Mouse (Mus musculus): ENCODE measurements around the gene Paqr9. TPM values are rescaled to one million over a fixed set of nuclear protein-coding genes. Genes with fewer than 3 reads are reported as not detected.

The Paqr9 gene
- polyA plus RNA-seq, 1 experiment from 2014 or later = 0.03 TPM

DNA sequence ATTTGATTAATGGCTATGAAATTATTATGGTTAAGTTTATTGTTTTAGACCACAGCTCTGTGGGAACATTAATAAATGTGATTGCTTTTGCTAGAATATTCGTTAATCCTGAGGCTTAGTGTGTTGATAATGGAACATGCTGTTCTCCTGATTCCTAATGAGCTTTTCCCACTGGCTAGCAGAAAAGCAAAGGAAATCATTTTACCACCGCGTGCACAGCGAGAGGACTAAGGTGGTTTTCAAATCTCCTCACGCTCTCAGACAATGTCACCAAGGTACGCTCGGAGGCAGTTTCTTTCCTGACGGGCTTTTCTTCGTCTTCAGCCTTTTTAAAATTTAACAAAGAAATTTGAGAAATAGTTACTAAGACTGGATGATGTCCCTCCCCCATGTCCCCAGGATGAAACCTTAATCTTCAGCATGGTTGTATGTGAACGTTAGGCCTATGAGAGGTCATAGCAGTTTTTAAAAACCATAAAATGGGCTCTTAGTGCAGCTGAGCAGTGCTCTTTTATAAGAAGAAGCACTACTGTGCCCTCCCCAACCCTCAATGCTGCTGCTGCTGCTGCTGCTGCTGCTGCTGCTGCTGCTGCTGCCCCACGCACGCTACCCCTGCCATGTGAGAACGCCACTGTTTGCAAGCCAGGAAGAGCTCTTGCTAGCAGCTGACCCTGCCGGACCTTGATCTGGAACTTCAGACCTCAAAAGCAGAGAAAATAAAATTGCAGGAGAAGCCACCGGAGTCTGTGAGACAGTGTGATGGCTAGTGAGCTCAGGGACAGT is 17.6 kb upstream of the Paqr9 start:
- ATAC-seq (ENCODE audit: low read depth) = no peak
- Histone ChIP-seq H3K9me3 (ENCODE audit: control insufficient read depth, low read length) (no peaks in the 10 kb centered on the region), H3K4me3 (ENCODE audit: low read length) (no peak overlapping the region), H3K27me3 (ENCODE audit: control insufficient read depth, insufficient read depth, low read depth, low read length) (no peaks in the 10 kb centered on the region; the same call in 1 of the 2 replicates), H3K9ac (ENCODE audit: low read length) (no peak overlapping the region), H3K36me3 (ENCODE audit: control insufficient read depth, insufficient read depth, low read length) (no peaks in the 10 kb centered on the region), H3K4me2 (ENCODE audit: low read depth, low read length) (no peak overlapping the region), H3K4me1 (replicated peaks; ENCODE audit: control insufficient read depth, insufficient read depth, low read length) (no peaks in the 10 kb centered on the region), H3K27ac (ENCODE audit: low read length) (no peak overlapping the region)
- 75% methylated on average over 15 of the region's 15 CpGs for WGBS

DNA sequence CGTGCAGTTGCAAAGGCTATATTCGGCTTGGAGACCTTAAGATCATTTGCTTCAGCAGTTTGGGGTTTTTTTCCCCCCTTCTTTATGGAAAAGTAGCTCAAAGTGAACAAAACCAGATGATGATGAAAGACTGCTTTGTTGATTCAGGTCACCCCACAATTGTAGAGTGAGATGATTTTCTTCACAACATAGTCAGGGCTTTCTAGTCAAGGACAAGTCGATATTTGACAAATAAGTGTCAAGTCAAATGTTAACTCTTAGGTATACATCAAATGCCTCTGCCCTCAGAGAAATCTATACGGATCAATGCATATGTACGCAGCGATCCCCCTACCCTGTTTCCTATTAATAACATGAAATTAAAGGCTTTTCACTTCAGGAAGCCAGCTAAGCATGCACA is 17.0 kb upstream of the Paqr9 start:
- no peak for ATAC-seq (ENCODE audit: low read depth)

GRCm38 (mm10) chr9:95544598-95544997 is 14.9 kb upstream of the Paqr9 start:
- no peak for ATAC-seq (ENCODE audit: low read depth)

More for the DNA sequence above, 17.0 kb upstream of the Paqr9 start:
- Histone ChIP-seq H3K27ac (ENCODE audit: low read length) (no peak overlapping the region), H3K4me2 (ENCODE audit: low read depth, low read length) (no peak overlapping the region), H3K9ac (ENCODE audit: low read length) (no peak overlapping the region), H3K27me3 (ENCODE audit: control insufficient read depth, insufficient read depth, low read depth, low read length) (no peaks in the 10 kb centered on the region; the same call in 1 of the 2 replicates), H3K4me3 (ENCODE audit: low read length) (no peak overlapping the region), H3K4me1 (replicated peaks; ENCODE audit: control insufficient read depth, insufficient read depth, low read length) (no peaks in the 10 kb centered on the region), H3K9me3 (ENCODE audit: control insufficient read depth, low read length) (no peaks in the 10 kb centered on the region), H3K36me3 (ENCODE audit: control insufficient read depth, insufficient read depth, low read length) (no peaks in the 10 kb centered on the region)
- 67% methylated on average over 6 of the region's 6 CpGs for WGBS

GRCm38 (mm10) chr9:95546679-95547078 is 12.8 kb upstream of the Paqr9 start:
- Histone ChIP-seq H3K9ac (ENCODE audit: low read length) (no peak overlapping the region), H3K4me2 (ENCODE audit: low read depth, low read length) (no peak overlapping the region), H3K36me3 (ENCODE audit: control insufficient read depth, insufficient read depth, low read length) (no peaks in the 10 kb centered on the region), H3K9me3 (ENCODE audit: control insufficient read depth, low read length) (no peaks in the 10 kb centered on the region), H3K27ac (ENCODE audit: low read length) (no peak overlapping the region), H3K27me3 (ENCODE audit: control insufficient read depth, insufficient read depth, low read depth, low read length) (no peaks in the 10 kb centered on the region; the same call in 1 of the 2 replicates), H3K4me1 (replicated peaks; ENCODE audit: control insufficient read depth, insufficient read depth, low read length) (no peaks in the 10 kb centered on the region), H3K4me3 (ENCODE audit: low read length) (no peak overlapping the region)
- ATAC-seq (ENCODE audit: low read depth) = no peak
- 43% methylated on average over 7 of the region's 7 CpGs for WGBS

More at GRCm38 (mm10) chr9:95544598-95544997, 14.9 kb upstream of the Paqr9 start:
- no peaks in the 10 kb centered on the region; the same call in 1 of the 2 replicates for H3K27me3 ChIP-seq (ENCODE audit: control insufficient read depth, insufficient read depth, low read depth, low read length)
- no peak overlapping the region for H3K27ac ChIP-seq (ENCODE audit: low read length)
- H3K9ac ChIP-seq (ENCODE audit: low read length) = no peak overlapping the region
- no peak overlapping the region for H3K4me2 ChIP-seq (ENCODE audit: low read depth, low read length)
- H3K4me1 ChIP-seq (replicated peaks; ENCODE audit: control insufficient read depth, insufficient read depth, low read length) = no peaks in the 10 kb centered on the region
- H3K36me3 ChIP-seq (ENCODE audit: control insufficient read depth, insufficient read depth, low read length) = no peaks in the 10 kb centered on the region
- H3K9me3 ChIP-seq (ENCODE audit: control insufficient read depth, low read length) = no peaks in the 10 kb centered on the region
- 90% methylated on average over 4 of the region's 4 CpGs for WGBS
- no peak overlapping the region for H3K4me3 ChIP-seq (ENCODE audit: low read length)

- H3K4me2 ChIP-seq (ENCODE audit: low read depth, low read length) = no peak overlapping the region
- no peak overlapping the region for H3K4me3 ChIP-seq (ENCODE audit: low read length)
- 57% methylated on average over 15 of the region's 15 CpGs for WGBS
- H3K27ac ChIP-seq (ENCODE audit: low read length) = no peak overlapping the region
- H3K36me3 ChIP-seq (ENCODE audit: control insufficient read depth, insufficient read depth, low read length) = no peaks in the 10 kb centered on the region
- H3K27me3 ChIP-seq (ENCODE audit: control insufficient read depth, insufficient read depth, low read depth, low read length) = peaks cover 2% of the 10 kb centered on the region; the same call in 1 of the 2 replicates
- H3K9me3 ChIP-seq (ENCODE audit: control insufficient read depth, low read length) = no peaks in the 10 kb centered on the region
- ATAC-seq (ENCODE audit: low read depth) = no peak
- H3K4me1 ChIP-seq (replicated peaks; ENCODE audit: control insufficient read depth, insufficient read depth, low read length) = no peaks in the 10 kb centered on the region
- no peak overlapping the region for H3K9ac ChIP-seq (ENCODE audit: low read length)
Measured at GRCm38 (mm10) chr9:95549626-95550411, 9.6 kb upstream of the Paqr9 start.

DNA sequence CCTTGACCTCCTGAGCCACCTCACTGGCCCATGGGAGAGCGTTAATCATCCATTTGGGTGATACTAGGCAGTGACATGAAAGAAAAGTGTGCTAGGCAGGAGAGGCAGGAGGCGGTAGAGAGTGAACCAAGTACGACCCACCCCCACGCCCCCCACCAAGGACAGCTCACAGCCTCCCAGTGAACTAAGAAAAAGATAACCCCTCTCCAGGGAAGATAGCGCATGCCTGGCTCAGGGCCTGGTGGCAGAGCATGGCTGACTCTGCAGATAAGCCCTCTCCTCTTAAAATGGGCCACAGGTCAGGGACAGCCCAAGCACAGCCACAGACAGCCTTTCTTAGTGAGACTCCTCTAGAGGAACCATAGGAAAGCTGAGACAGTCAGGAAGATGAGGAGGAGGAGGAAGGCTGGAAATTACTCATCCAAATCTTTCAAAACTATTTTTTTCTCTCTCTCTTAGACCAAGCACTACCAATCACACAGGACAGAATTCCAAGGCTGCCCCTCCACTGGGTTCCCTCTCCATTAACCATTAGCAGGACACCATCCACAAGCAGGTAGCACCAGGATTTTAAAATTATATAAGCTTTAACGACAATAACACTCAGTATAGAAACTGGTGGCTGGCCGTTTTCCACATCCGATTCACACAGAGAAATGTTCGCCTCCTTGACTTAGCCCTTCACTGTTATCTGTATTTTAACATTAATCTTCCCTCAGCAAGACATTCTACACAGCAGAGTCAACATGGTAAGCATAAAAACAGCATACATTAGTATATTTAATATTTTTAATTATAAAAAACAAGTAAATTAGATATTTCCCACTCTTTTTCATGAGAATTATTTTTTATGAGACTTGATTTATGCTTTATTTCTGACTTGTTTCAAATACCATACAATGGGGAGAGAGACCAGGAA is 8.3 kb upstream of the Paqr9 start:
- Histone ChIP-seq H3K4me1 (replicated peaks; ENCODE audit: control insufficient read depth, insufficient read depth, low read length) (no peaks in the 10 kb centered on the region), H3K27me3 (ENCODE audit: control insufficient read depth, insufficient read depth, low read depth, low read length) (peaks cover 8% of the 10 kb centered on the region; the same call in 1 of the 2 replicates), H3K9me3 (ENCODE audit: control insufficient read depth, low read length) (no peaks in the 10 kb centered on the region), H3K4me2 (ENCODE audit: low read depth, low read length) (no peak overlapping the region), H3K4me3 (ENCODE audit: low read length) (no peak overlapping the region), H3K27ac (ENCODE audit: low read length) (no peak overlapping the region), H3K36me3 (ENCODE audit: control insufficient read depth, insufficient read depth, low read length) (no peaks in the 10 kb centered on the region), H3K9ac (ENCODE audit: low read length) (no peak overlapping the region)
- 44% methylated on average over 9 of the region's 9 CpGs for WGBS
- no peak for ATAC-seq (ENCODE audit: low read depth)

- no peak overlapping the region for H3K4me3 ChIP-seq (ENCODE audit: low read length)
- H3K27ac ChIP-seq (ENCODE audit: low read length) = no peak overlapping the region
- no peak for ATAC-seq (ENCODE audit: low read depth)
- 50% methylated on average over 10 of the region's 10 CpGs for WGBS
- peaks cover 17% of the 10 kb centered on the region for H3K27me3 ChIP-seq (ENCODE audit: control insufficient read depth, insufficient read depth, low read depth, low read length)
- H3K9me3 ChIP-seq (ENCODE audit: control insufficient read depth, low read length) = no peaks in the 10 kb centered on the region
- H3K36me3 ChIP-seq (ENCODE audit: control insufficient read depth, insufficient read depth, low read length) = no peaks in the 10 kb centered on the region
- H3K9ac ChIP-seq (ENCODE audit: low read length) = no peak overlapping the region
- H3K4me1 ChIP-seq (replicated peaks; ENCODE audit: control insufficient read depth, insufficient read depth, low read length) = no peaks in the 10 kb centered on the region
- no peak overlapping the region for H3K4me2 ChIP-seq (ENCODE audit: low read depth, low read length)
Measured at GRCm38 (mm10) chr9:95552175-95552705, 7.2 kb upstream of the Paqr9 start.

DNA sequence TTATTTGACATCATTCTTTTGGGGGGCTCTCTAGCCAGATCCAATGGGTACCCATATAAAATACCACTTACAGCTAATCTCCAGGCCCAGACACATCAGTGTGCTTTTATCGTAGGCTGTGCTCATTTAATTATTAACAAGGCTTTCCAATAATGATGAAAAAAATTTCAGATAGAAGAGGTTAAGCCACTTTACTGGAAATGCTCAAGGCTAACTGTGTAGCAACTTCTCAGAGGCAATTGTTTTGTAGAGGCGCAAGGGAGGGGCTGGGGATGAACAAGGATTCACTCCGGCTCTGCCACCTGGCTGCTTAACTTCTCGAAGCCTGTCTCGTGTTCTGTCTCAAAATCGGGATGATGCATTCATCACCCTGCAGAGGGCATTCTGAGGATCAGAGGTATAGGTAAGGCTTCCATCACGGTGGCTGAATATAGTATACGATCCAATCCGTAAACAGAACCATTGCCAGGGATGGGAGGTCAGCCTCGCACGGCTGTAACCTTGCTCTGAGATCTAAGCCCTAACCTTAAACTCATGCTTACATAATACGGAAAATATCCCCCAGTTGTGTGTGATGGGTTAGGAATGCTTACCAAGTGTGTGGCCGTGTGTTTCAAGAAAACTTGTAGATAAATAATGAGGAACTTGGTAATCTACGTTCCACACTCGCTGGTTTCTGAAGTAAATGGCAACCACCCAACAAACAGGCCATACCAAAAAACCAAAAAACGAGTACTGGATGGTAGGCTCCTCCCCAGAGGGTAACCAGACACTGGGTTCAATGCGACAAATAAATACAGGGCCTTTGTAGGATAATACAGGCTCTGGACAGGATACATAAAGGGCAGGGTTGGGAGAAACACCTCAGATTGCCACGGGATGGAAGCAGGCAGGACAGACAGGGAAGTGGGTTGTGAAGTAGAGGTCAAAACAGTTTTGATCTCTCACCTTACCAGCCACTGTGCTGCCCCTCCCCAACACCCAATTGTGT is 4.9 kb upstream of the Paqr9 start:
- peaks cover 36% of the 10 kb centered on the region for H3K27me3 ChIP-seq (ENCODE audit: control insufficient read depth, insufficient read depth, low read depth, low read length)

More for the DNA sequence above, 4.9 kb upstream of the Paqr9 start:
- Histone ChIP-seq H3K4me3 (ENCODE audit: low read length) (no peak overlapping the region), H3K4me1 (replicated peaks; ENCODE audit: control insufficient read depth, insufficient read depth, low read length) (peaks cover 5% of the 10 kb centered on the region; the same call in 1 of the 2 replicates), H3K4me2 (ENCODE audit: low read depth, low read length) (no peak overlapping the region), H3K27ac (ENCODE audit: low read length) (no peak overlapping the region), H3K36me3 (ENCODE audit: control insufficient read depth, insufficient read depth, low read length) (no peaks in the 10 kb centered on the region), H3K9me3 (ENCODE audit: control insufficient read depth, low read length) (no peaks in the 10 kb centered on the region), H3K9ac (ENCODE audit: low read length) (no peak overlapping the region)
- 65% methylated on average over 18 of the region's 18 CpGs for WGBS
- ATAC-seq (ENCODE audit: low read depth) = no peak

All from lung, embryonic 16.5 days (tissue).